Mouse (Mus musculus) liver, embryonic 15.5 days (tissue): ENCODE results near the gene 1700013G24Rik. TPM values are rescaled to one million over a fixed set of nuclear protein-coding genes. Genes with fewer than 3 reads are reported as not detected.

Experiments used
- ATAC-seq: fragments of 200-750 bp; cut with Nextera tagmentation; 2 replicates; pipeline ENCODE4 v1.8.0; 2017; ENCODE audit warnings: moderate number of reproducible peaks, mild to moderate bottlenecking, moderate library complexity; ENCODE audit not compliant: insufficient read depth
- H3K27ac ChIP-seq: fragments of 300-500 bp; sonication (generic); replicated peaks from 2 replicates; pipeline ENCODE4 v1.5.1; 2015; ENCODE audit warnings: mild to moderate bottlenecking, inconsistent platforms
- H3K27me3 ChIP-seq: fragments of 300-500 bp; sonication (generic); 2 replicates; pipeline ENCODE4 v1.6.1; 2015; ENCODE audit warnings: mild to moderate bottlenecking, inconsistent platforms
- H3K36me3 ChIP-seq: fragments of 300-500 bp; sonication (generic); replicated peaks from 2 replicates; pipeline ENCODE4 v1.6.1; 2015; ENCODE audit warnings: moderate library complexity, mild to moderate bottlenecking, inconsistent platforms
- H3K4me1 ChIP-seq: fragments of 300-500 bp; sonication (generic); replicated peaks from 2 replicates; pipeline ENCODE4 v1.6.1; 2015; ENCODE audit warnings: inconsistent platforms
- H3K4me2 ChIP-seq: fragments of 300-500 bp; sonication (generic); 2 replicates; pipeline ENCODE4 v1.6.1; 2015; ENCODE audit warnings: moderate library complexity, mild to moderate bottlenecking, inconsistent platforms
- H3K4me3 ChIP-seq: fragments of 300-500 bp; sonication (generic); replicated peaks from 2 replicates; pipeline ENCODE4 v1.5.1; 2015; ENCODE audit warnings: mild to moderate bottlenecking, inconsistent platforms
- H3K9ac ChIP-seq: fragments of 300-500 bp; sonication (generic); 2 replicates; pipeline ENCODE4 v1.6.1; 2015; ENCODE audit warnings: moderate library complexity, mild to moderate bottlenecking, inconsistent platforms
- H3K9me3 ChIP-seq: fragments of 300-500 bp; sonication (generic); replicated peaks from 2 replicates; pipeline ENCODE4 v1.6.1; 2016; ENCODE audit warnings: inconsistent platforms
- WGBS: fragments of 180-500 bp; shearing (Covaris S2); methylation state at CpG from one replicate; pipeline ENCODE4 v1.1.7; 2015; ENCODE audit warnings: mixed read lengths; ENCODE audit not compliant: insufficient replicate concordance; 5-methylcytosine and 5-hydroxymethylcytosine counted together
- polyA plus RNA-seq: library from polyadenylated mRNA; unstranded; fragments of >200 nt; fragmentation: Nextera tagmentation; extraction: Ambion mirVana; gene quantifications from 2 replicates; pipeline ENCODE4 v1.2.1, GENCODE M21; 2015

1700013G24Rik gene
- polyA plus RNA-seq, 1 experiment from 2014 or later = not detected

DNA sequence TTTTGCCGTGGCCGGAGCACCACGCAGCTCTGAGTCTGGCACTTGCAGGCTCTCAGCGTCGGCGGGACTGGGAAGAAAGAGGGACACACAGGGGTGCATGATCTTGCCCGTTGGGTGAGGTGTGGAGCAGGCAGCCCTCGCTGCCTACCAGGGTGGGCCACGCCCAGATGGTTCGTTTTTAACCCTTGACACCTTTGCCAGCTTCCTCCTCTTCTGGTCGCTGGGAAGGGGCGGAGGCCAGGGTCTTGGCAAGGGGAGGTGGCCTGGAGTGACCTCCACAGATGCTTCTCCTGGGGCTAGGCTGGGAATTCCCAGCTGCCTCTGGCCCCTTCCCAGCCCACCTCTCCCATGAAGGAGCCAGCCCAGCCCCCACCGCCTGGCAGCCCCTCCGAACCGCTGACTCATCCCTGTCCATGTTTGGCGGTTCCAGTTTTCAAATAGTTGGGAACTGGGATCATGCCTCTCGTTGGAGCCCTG, 23.7 kb downstream of the 1700013G24Rik start:
- Histone ChIP-seq H3K36me3 (no peaks in the 10 kb centered on the region), H3K4me3 (no peak overlapping the region), H3K27me3 (no peaks in the 10 kb centered on the region), H3K27ac (no peak overlapping the region), H3K9ac (no peak overlapping the region), H3K4me1 (peaks cover 65% of the 10 kb centered on the region), H3K9me3 (no peaks in the 10 kb centered on the region), H3K4me2 (peak overlapping the region; percentile 18)
- 31% methylated on average over 16 of the region's 17 CpGs for WGBS
- ATAC-seq = no peak

DNA sequence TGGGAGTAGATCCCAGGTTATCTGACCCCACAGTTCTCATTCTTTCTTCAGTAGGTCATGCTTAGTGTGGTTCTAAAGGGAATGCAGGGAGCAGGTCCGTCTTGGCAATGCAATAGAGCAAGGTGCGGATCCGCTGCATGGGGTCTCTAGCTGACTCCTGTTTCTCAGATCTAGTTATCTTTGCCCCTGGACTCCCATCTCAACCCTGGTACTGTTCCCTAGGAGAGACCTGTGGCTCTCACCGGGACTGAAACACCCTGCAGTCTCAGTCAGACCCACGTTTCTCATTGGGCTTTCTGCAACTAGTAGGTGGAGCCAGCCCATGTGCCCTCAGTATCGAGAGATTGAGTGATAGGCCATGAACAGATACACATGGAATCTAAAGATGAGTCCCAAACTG, 24.5 kb downstream of the 1700013G24Rik start:
- Histone ChIP-seq H3K36me3 (no peaks in the 10 kb centered on the region), H3K9me3 (no peaks in the 10 kb centered on the region), H3K4me2 (no peak overlapping the region), H3K9ac (no peak overlapping the region), H3K4me3 (no peak overlapping the region), H3K27ac (no peak overlapping the region), H3K4me1 (peaks cover 72% of the 10 kb centered on the region), H3K27me3 (no peaks in the 10 kb centered on the region)
- 41% methylated on average over 6 of the region's 6 CpGs for WGBS
- no peak for ATAC-seq

DNA sequence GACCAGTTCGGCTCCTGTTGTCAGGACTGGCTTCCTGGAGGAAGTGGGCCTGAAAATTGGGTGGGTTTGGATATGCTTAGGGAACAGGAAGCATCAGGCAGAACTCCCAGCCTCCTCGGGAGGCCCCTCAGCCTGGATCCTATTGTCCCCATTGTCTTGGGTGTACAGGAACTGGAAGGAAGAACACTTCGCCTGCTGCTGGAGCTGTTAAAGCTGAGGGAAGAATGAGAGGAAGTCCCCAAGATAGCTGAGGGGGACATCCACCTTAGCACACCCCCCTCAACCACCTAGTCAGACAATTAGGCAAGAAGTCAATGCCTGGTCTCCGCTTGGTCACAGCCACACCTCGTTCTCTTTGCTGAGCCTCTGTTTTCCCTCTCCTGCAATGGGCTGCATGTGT, 25.2 kb downstream of the 1700013G24Rik start:
- Histone ChIP-seq H3K9ac (no peak overlapping the region), H3K27ac (no peak overlapping the region), H3K4me2 (no peak overlapping the region), H3K4me3 (no peak overlapping the region), H3K9me3 (no peaks in the 10 kb centered on the region), H3K27me3 (no peaks in the 10 kb centered on the region), H3K4me1 (peaks cover 73% of the 10 kb centered on the region), H3K36me3 (no peaks in the 10 kb centered on the region)
- 47% methylated on average over 5 of the region's 5 CpGs for WGBS
- ATAC-seq = peak; percentile 2; the same call in 1 of the 2 replicates

DNA sequence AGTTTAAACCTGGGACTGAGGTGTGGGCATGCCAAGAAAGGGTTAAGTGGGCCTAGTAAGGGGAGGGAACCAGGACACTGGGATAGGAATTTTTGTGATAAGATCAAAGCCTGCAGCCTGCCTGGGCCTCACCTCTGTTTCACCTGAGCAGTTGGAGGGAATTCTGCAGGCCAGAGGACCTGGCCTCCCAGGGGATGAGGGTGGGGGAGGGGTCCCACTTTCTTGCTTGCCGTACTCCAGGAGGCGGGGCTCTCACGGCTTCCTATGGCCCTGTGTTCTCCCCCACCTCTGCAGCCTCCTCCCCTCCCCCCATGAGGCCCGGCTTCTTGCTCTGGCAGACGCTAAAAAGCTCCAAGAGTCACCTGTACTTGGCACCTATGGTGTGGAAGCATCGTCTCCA, 26.7 kb downstream of the 1700013G24Rik start:
- ATAC-seq = no peak
- no peaks in the 10 kb centered on the region for H3K27me3 ChIP-seq
- H3K4me2 ChIP-seq = peak overlapping the region; percentile 18; the same call in 1 of the 2 replicates
- 24% methylated on average over 6 of the region's 6 CpGs for WGBS
- H3K27ac ChIP-seq = peak overlapping the region; percentile 64; the same call in 1 of the 2 replicates
- H3K9me3 ChIP-seq = no peaks in the 10 kb centered on the region
- H3K4me1 ChIP-seq = peaks cover 77% of the 10 kb centered on the region
- H3K36me3 ChIP-seq = no peaks in the 10 kb centered on the region
- H3K9ac ChIP-seq = no peak overlapping the region
- H3K4me3 ChIP-seq = no peak overlapping the region

DNA sequence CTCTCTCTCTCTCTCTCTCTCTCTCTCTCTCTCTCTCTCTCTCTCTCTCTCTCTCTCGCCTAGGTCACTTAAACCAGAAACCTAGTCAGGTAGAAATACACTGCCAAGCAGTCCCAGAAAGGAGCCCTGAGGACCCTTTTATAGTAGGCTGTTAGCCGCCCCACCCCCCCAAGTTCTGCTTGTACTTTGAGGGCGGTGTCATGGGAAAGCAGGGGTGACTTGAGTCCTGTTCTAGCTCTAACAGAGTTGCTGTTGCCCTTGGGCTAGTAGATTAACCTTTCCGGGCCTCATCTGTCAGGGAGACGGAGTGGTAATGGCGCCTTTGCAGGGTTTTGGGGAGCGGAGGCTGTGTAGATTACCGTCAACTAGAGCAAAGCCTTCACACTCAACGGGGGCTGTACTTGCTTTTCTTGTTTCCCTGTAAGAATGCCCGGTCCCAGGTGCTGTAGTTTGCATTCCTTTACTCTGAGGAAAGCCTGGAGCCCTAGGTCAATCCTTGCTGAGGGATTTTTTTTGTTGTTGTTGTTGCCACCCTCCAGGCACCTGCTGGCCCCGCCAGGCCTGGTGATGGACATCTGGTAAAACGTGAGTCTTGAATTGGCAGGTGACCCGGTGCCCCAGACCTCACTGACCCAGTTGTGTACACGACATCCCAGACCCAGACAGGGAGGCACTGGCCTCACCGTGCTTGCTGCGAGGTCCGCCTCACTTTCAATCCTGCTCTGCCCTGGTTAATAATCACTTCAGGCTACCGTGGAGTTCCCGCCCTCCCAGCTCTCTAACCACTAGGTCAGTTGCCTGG, 27.3 kb downstream of the 1700013G24Rik start:
- 48% methylated on average over 19 of the region's 19 CpGs for WGBS
- Histone ChIP-seq H3K9me3 (no peaks in the 10 kb centered on the region), H3K36me3 (no peaks in the 10 kb centered on the region), H3K4me2 (peak overlapping the region; percentile 17), H3K4me1 (peaks cover 79% of the 10 kb centered on the region), H3K27ac (peak overlapping the region; percentile 64), H3K27me3 (no peaks in the 10 kb centered on the region), H3K9ac (no peak overlapping the region), H3K4me3 (no peak overlapping the region)
- peak; percentile 68 for ATAC-seq

DNA sequence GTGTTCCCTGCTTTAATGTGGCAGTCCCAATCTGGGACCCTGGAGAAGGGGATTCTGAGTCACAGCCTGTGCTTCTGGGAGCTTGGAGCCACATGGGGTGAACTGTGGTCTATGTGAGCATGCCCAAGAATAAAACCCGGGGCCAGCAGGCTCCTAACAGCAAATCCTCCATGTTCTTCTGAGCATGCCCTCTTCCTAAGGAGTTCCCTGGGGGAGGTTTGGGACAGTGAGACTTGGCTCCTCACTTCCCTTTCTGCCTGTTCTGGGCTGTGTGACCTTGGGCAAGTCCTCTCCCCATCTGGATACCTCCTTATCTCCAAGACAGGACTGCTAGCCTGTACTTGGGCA, 27.9 kb downstream of the 1700013G24Rik start:
- Histone ChIP-seq H3K36me3 (no peaks in the 10 kb centered on the region), H3K27ac (peak overlapping the region; percentile 68), H3K27me3 (no peaks in the 10 kb centered on the region), H3K9me3 (no peaks in the 10 kb centered on the region), H3K9ac (no peak overlapping the region), H3K4me3 (no peak overlapping the region), H3K4me2 (peak overlapping the region; percentile 34; the same call in 1 of the 2 replicates), H3K4me1 (peaks cover 79% of the 10 kb centered on the region)
- WGBS = 60% methylated on average over 1 of the region's 1 CpGs
- no peak for ATAC-seq

DNA sequence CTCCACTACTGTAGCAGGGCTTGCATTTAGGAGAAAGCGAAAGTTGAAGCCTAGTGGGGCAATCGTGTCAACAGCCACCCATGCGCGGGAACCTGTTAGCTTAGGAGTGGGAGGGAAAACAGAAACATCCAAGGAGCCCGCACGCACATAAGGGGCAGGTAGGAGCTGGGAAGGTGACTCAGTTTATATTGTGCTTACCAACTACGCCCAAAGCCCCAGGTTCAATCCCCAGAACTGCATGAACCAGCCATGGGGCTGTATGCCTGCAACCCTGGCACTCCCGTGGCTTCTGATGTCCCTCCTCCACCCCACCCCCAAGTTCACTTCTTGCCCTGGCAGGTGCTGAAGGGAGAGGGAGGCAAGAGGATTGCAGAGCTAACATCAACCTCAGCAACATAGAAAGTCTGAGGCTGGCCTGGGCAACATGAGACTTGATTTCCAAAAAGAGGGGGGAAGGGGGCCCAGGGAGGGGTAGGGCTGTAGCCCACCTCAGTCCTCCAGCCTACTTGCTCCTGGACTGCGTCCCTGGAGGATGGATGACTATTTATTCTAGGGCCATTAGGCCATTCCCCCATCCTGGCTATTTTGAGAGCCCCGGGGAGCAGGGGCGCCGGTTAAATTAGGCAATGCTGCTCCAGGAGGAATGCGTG, 28.4 kb downstream of the 1700013G24Rik start:
- H3K9ac ChIP-seq = no peak overlapping the region
- no peak overlapping the region for H3K4me3 ChIP-seq
- 0 out of 2 replicates have a peak, but pooled peaks have one; percentile 11 for ATAC-seq
- H3K9me3 ChIP-seq = no peaks in the 10 kb centered on the region
- no peaks in the 10 kb centered on the region for H3K27me3 ChIP-seq
- WGBS = 65% methylated on average over 13 of the region's 13 CpGs
- H3K4me1 ChIP-seq = peaks cover 79% of the 10 kb centered on the region
- H3K4me2 ChIP-seq = peak overlapping the region; percentile 34; the same call in 1 of the 2 replicates
- peak overlapping the region; percentile 68 for H3K27ac ChIP-seq
- H3K36me3 ChIP-seq = no peaks in the 10 kb centered on the region

DNA sequence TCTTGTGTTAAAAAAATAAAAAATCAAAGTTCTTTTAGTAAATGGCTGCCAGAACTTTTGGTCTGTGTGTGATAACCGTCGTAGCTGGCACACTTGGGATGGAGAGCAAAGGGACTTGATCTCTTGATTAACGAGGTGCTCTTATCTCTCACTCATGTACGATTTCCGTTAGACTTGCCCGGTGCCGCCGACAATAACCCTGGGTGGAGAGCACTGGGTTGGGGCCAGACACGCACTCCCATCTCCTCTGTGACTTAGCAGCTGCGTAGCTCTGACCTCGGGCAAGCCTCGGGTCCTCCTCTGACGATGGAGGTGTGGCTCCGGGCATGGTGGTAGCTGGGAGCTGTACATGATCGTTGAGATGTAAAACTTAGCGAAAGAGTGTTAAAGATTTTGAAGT, 30.8 kb downstream of the 1700013G24Rik start:
- Histone ChIP-seq H3K4me3 (no peak overlapping the region), H3K9me3 (no peaks in the 10 kb centered on the region), H3K9ac (no peak overlapping the region), H3K27ac (0 out of 2 replicates have a peak overlapping the region, but pooled peaks have one; percentile 38), H3K36me3 (no peaks in the 10 kb centered on the region), H3K4me2 (no peak overlapping the region), H3K4me1 (peaks cover 80% of the 10 kb centered on the region), H3K27me3 (no peaks in the 10 kb centered on the region)
- ATAC-seq = peak; percentile 32
- WGBS = 15% methylated on average over 16 of the region's 16 CpGs

DNA sequence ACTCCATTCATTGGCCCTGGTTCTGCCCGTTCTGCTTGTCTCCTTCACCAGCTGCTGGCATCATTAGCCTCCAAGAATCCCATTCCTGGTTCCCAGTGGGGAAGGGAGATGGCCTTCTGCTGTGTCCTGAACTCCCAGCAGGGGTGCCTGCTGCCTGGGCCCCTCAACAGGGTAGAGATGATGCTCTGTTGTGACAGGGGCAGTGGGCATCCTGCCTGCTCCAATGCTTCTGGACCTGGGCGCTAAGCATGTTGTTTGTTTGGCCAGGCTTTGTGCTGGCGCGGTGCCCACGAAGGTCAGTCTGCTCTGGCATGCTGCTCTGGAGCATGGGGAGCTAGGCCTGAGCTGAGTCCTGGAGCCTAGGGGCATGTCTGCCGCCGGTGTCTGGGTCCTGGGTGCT, 31.5 kb downstream of the 1700013G24Rik start:
- Histone ChIP-seq H3K9ac (0 out of 2 replicates have a peak overlapping the region, but pooled peaks have one; percentile 18), H3K4me1 (peaks cover 80% of the 10 kb centered on the region), H3K27ac (no peak overlapping the region), H3K9me3 (no peaks in the 10 kb centered on the region), H3K27me3 (no peaks in the 10 kb centered on the region), H3K36me3 (no peaks in the 10 kb centered on the region), H3K4me3 (no peak overlapping the region), H3K4me2 (no peak overlapping the region)
- 70% methylated on average over 7 of the region's 7 CpGs for WGBS
- ATAC-seq = no peak

DNA sequence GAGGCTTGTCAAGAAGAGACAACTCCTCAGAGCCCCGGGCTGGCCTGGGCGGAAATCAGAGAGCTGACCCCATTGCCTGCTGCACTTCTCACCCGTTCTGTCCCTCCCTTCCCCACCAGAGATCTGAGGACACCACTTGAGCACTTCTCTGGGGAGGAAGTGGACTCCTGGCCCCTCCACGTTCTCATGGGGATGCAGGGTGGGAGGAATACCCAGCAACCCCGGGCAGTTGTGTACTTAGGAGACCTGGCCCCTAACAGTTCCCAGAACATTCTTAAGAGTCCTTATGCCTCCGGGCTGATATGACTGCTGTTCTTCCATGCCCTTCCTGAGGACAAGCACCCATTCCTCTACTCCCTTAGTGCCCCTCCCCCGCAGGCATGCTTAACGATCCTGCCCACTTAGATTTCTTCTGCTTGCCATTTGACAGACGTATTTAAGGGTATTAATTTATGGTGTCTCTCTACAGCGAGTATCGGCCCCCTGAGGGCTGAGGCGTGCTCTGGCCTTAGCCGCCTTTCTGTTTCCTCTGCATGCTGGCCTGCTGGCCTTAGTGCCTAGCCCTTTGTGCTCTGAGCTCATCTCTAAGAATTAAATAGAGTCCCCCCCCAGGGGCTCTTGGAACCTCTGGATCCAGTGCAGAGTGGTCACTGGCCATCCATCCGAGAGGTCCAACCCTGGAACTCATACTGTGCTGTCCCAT, 32.3 kb downstream of the 1700013G24Rik start:
- no peaks in the 10 kb centered on the region for H3K27me3 ChIP-seq
- no peak overlapping the region for H3K4me2 ChIP-seq
- no peak overlapping the region for H3K9ac ChIP-seq
- H3K36me3 ChIP-seq = no peaks in the 10 kb centered on the region
- WGBS = 53% methylated on average over 14 of the region's 14 CpGs
- H3K9me3 ChIP-seq = no peaks in the 10 kb centered on the region
- no peak for ATAC-seq
- peaks cover 84% of the 10 kb centered on the region for H3K4me1 ChIP-seq
- no peak overlapping the region for H3K4me3 ChIP-seq
- no peak overlapping the region for H3K27ac ChIP-seq
